Mouse (Mus musculus): ENCODE data around the gene Ttll13.
A peak's percentile ranks its signal among the peaks of the same experiment; 100 is the strongest.

Ttll13 gene

GRCm38 (mm10) chr7:80207314-80207731, 38.9 kb upstream of the Ttll13 start:
- TF ChIP-seq GATA4 (IDR thresholded peaks at IDR 0.05; ENCODE audit: insufficient replicate concordance, low read length) = no peak

DNA sequence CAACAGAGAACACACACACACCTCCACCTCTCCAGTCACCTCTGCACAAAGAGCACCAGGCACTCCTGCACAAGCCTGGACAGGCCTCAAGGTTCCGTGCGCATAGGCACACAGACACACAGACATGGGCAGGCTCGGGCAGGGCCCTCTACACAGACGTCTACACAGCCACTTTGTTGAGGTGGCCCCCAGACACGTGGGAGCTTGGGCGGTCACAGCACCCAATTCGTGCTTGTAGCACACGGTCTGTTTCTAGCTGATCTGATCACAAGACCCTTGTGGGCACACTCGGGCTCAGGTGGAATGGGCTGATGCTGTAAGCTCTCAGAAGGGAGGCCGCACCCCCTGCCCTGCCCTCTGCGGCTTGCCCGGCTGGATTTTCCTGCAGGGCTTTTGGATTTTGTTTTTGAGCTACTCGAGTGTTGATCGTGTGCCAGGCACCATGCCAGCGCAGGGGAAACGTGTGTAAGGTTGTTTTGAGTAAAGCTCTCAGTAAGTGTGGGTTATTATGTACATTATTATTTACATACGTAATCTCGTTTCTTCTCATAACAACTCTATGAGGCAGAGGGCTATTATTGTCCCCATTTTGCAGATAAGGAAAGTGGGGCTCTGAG, 38.0 kb upstream of the Ttll13 start:
- no peak for TF ChIP-seq GATA4 (IDR thresholded peaks at IDR 0.05; ENCODE audit: insufficient replicate concordance, low read length)

DNA sequence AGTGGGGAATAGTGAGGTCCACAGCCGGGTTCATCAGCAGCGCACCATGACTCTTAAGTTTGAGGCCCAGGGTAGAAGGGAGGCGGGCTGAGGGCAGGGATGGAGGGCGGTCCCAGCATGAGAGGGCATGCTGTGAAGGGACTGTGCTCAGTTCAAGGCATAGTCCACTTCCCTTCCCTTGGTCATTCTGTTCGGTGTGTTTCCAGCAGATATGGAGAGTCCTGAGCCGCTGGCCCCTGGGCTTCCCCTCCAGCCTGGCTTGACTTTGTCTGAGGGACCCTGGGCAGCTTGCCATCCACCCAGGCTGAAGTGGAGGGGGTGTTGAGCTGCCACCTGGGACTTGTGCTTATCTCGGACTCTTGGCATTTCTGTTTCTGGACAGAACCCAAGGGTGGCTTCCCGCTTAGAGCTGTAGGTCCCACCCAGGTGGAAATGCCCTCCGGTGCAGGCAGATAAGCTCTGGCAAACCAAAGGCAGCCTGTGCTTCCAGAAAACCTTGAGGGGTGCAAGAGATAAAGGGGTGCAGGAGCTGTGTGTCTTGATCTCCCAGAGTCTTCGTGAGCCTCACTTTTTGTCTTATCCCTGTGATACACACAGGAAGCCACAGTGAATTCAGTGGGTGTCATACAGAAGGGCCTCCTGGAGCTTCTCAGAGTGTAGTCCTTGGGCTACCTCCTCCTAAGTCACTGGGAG, 37.3 kb upstream of the Ttll13 start:
- peak; percentile 68; the same call in 1 of the 2 replicates for TF ChIP-seq GATA4 (IDR thresholded peaks at IDR 0.05; ENCODE audit: insufficient replicate concordance, low read length)

GRCm38 (mm10) chr7:80209669-80210068, 36.5 kb upstream of the Ttll13 start:
- TF ChIP-seq GATA4 (IDR thresholded peaks at IDR 0.05; ENCODE audit: insufficient replicate concordance, low read length) = no peak

GRCm38 (mm10) chr7:80210982-80211381, 35.2 kb upstream of the Ttll13 start:
- TF ChIP-seq GATA4 (IDR thresholded peaks at IDR 0.05; ENCODE audit: insufficient replicate concordance, low read length) = no peak

DNA sequence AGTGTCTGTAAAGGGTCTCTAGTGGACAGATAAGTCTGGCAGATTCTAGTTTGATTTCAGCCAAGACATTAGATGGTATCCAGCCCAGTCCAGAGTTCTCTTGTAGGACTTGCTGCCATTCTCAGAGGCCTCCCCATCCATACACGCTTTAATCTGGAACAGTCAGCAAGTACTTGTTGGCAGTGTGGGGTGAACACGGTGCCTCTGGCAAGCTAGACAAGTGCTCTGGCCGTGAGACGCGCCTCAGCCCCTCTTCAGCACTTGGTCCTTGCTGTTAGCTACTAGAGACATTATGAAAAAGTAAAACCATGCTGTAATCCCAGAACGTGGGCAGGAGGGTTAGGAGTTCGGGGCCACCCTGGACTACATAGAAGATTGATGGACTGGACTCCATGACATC, 32.6 kb upstream of the Ttll13 start:
- no peak for TF ChIP-seq GATA4 (IDR thresholded peaks at IDR 0.05; ENCODE audit: insufficient replicate concordance, low read length)

GRCm38 (mm10) chr7:80214459-80214858, 31.7 kb upstream of the Ttll13 start:
- no peak for TF ChIP-seq GATA4 (IDR thresholded peaks at IDR 0.05; ENCODE audit: insufficient replicate concordance, low read length)

- TF ChIP-seq GATA4 (IDR thresholded peaks at IDR 0.05; ENCODE audit: insufficient replicate concordance, low read length) = no peak
Observed at GRCm38 (mm10) chr7:80215398-80215797, 30.8 kb upstream of the Ttll13 start.

- TF ChIP-seq GATA4 (IDR thresholded peaks at IDR 0.05; ENCODE audit: insufficient replicate concordance, low read length) = no peak
Observed at GRCm38 (mm10) chr7:80216566-80216965, 29.6 kb upstream of the Ttll13 start.

- no peak for TF ChIP-seq GATA4 (IDR thresholded peaks at IDR 0.05; ENCODE audit: insufficient replicate concordance, low read length)
Observed at GRCm38 (mm10) chr7:80218666-80219065, 27.5 kb upstream of the Ttll13 start.

- TF ChIP-seq GATA4 (IDR thresholded peaks at IDR 0.05; ENCODE audit: insufficient replicate concordance, low read length) = no peak
Observed at GRCm38 (mm10) chr7:80220237-80220797, 25.9 kb upstream of the Ttll13 start.

GRCm38 (mm10) chr7:80221179-80221750, 24.9 kb upstream of the Ttll13 start:
- TF ChIP-seq GATA4 (IDR thresholded peaks at IDR 0.05; ENCODE audit: insufficient replicate concordance, low read length) = no peak

DNA sequence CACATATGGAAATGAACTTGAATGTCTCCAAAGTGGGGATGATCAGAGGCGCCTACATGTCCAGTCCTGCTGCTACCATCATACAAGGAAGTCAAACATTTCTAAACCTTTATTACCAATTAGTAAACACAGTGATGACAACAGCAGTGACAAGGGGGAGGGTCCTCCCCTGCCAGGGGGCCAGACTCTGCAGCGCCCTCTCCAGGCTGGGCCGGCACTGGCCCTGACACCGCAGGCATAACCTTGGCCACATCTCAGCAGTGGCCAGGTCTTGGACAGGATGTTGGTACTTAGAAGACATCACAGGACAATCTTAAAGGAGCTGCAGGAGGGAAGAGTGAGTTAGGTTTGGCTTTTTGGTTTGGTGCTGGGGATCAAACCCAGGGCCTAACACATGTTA, 19.1 kb upstream of the Ttll13 start:
- no peak for TF ChIP-seq GATA4 (IDR thresholded peaks at IDR 0.05; ENCODE audit: insufficient replicate concordance, low read length)

GRCm38 (mm10) chr7:80230196-80230595, 16.0 kb upstream of the Ttll13 start:
- no peak for TF ChIP-seq GATA4 (IDR thresholded peaks at IDR 0.05; ENCODE audit: insufficient replicate concordance, low read length)

DNA sequence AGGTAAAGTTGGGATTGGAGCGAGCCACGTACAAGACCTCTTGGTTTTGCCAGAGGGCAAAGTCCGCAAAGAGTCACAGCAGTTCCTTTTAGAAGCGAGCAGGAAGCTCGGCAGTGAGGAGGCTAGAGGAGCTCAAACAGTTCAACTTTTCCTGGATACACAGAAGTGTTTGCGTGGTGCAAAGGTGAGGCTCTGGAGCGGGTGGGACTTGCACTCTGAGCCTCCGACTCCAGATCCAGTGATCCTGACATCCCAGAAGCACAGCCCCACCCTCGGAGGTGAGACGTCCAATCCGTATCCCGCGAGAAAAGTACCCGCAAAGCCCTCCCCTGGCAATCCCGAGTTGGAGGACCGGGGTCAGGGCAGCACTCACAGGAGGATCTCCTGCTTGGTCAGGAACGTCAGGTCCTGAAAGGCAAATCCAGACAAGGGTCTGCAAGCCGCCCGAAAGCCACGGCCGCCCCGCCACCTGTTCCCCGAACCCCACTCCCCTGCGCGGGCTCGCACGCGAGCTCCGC, 14.1 kb upstream of the Ttll13 start:
- TF ChIP-seq GATA4 (IDR thresholded peaks at IDR 0.05; ENCODE audit: insufficient replicate concordance, low read length) = no peak

GRCm38 (mm10) chr7:80232489-80233029, 13.6 kb upstream of the Ttll13 start, which contains the start of the genes Cib1 and Gdpgp1:
TSS of gene Cib1 (minus strand) at chr7:80232813.
TSS of gene Gdpgp1 (plus strand) at chr7:80232865.
- peak; percentile 18; the same call in 1 of the 2 replicates for TF ChIP-seq GATA4 (IDR thresholded peaks at IDR 0.05; ENCODE audit: insufficient replicate concordance, low read length)

Measured in liver, adult (tissue).